Mouse (Mus musculus) liver, embryonic 13.5 days (tissue): ENCODE data around the gene Anks1. TPM values are rescaled to one million over a fixed set of nuclear protein-coding genes. Genes with fewer than 3 reads are reported as not detected.

Experiments used
- ATAC-seq: fragments of 200-750 bp; cut with Nextera tagmentation; 2 replicates; pipeline ENCODE4 v1.8.0; 2017; ENCODE audit warnings: low read depth, mild to moderate bottlenecking, moderate number of reproducible peaks, moderate library complexity
- DNase-seq: peaks from one replicate; pipeline ENCODE4 v3.0.0; 2022
- H3K27ac ChIP-seq: fragments of 300-500 bp; sonication (generic); 2 replicates; pipeline ENCODE4 v1.5.1; 2015; ENCODE audit warnings: moderate library complexity, mild to moderate bottlenecking, inconsistent platforms
- H3K27me3 ChIP-seq: fragments of 300-500 bp; sonication (generic); 2 replicates; pipeline ENCODE4 v1.6.1; 2015; ENCODE audit warnings: mild to moderate bottlenecking, inconsistent platforms
- H3K36me3 ChIP-seq: fragments of 300-500 bp; sonication (generic); 2 replicates; pipeline ENCODE4 v1.6.1; 2015; ENCODE audit warnings: mild to moderate bottlenecking, inconsistent platforms
- H3K4me1 ChIP-seq: fragments of 300-500 bp; sonication (generic); replicated peaks from 2 replicates; pipeline ENCODE4 v1.6.1; 2015; ENCODE audit warnings: inconsistent platforms
- H3K4me2 ChIP-seq: fragments of 300-500 bp; sonication (generic); 2 replicates; pipeline ENCODE4 v1.6.1; 2015; ENCODE audit warnings: inconsistent platforms, mild to moderate bottlenecking, moderate library complexity
- H3K4me3 ChIP-seq: fragments of 300-500 bp; sonication (generic); replicated peaks from 2 replicates; pipeline ENCODE4 v1.5.1; 2015; ENCODE audit warnings: mild to moderate bottlenecking, inconsistent platforms
- H3K9ac ChIP-seq: fragments of 300-500 bp; sonication (generic); 2 replicates; pipeline ENCODE4 v1.6.1; 2015; ENCODE audit warnings: mild to moderate bottlenecking, inconsistent platforms
- H3K9me3 ChIP-seq: fragments of 300-500 bp; sonication (generic); replicated peaks from 2 replicates; pipeline ENCODE4 v1.6.1; 2016; ENCODE audit warnings: inconsistent platforms
- WGBS: fragments of 180-500 bp; shearing (Covaris S2); methylation state at CpG from one replicate; pipeline ENCODE4 v1.1.7; 2015; ENCODE audit not compliant: insufficient replicate concordance; 5-methylcytosine and 5-hydroxymethylcytosine counted together
- polyA plus RNA-seq: library from polyadenylated mRNA; unstranded; fragments of >200 nt; fragmentation: Nextera tagmentation; extraction: Ambion mirVana; gene quantifications from 2 replicates; pipeline ENCODE4 v1.2.1, GENCODE M21; 2015

Anks1 gene
- polyA plus RNA-seq, 1 experiment from 2014 or later = 3.1 TPM

DNA sequence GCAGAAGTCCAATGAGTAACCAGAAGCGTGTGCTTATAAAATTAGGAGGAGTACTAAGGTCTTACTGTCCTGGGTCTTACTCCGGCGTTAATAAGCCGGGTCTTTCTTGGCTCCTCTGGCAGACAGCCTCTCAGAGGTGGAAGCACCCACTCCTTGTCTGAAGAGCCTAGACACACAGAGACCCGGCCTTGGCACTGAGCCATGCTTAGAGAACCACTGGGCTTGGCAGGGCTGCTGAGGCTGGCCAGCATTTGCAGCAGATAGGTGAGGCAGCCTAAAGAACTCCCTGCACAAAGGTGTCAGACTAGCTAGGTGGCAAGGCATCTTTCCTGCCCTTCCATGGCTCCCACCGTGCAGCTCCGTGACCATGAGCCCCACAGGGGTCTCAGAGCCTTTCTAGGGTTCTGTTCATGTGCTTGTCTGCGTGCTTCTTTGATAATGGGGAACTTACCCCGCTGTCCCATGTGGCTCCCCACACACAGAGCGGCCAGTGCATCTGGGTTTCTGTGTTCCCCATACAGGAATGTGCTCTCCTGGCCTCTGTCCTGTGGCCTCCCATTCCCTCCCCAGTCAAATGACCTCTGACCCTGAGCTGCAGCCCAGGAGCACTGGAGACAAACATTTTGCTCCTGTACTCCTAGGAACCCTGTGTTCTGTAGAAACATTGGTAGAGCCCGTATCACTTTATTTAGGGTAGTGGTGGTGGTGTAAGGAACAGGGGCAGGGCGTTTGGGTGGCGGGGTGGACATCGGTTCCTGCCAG is 117.2 kb downstream of the Anks1 start:
- 0 out of 2 replicates have a peak, but pooled peaks cover 6% of the 10 kb centered on the region for H3K36me3 ChIP-seq
- 67% methylated on average over 14 of the region's 14 CpGs for WGBS
- no peak overlapping the region for H3K4me3 ChIP-seq
- no peak overlapping the region for H3K4me2 ChIP-seq
- no peak overlapping the region for H3K9ac ChIP-seq
- ATAC-seq (peak; percentile 30; the same call in 1 of the 2 replicates), DNase-seq (no peak)
- peaks cover 63% of the 10 kb centered on the region for H3K4me1 ChIP-seq
- H3K27ac ChIP-seq = peak overlapping the region; percentile 53
- no peaks in the 10 kb centered on the region for H3K27me3 ChIP-seq
- no peaks in the 10 kb centered on the region for H3K9me3 ChIP-seq

DNA sequence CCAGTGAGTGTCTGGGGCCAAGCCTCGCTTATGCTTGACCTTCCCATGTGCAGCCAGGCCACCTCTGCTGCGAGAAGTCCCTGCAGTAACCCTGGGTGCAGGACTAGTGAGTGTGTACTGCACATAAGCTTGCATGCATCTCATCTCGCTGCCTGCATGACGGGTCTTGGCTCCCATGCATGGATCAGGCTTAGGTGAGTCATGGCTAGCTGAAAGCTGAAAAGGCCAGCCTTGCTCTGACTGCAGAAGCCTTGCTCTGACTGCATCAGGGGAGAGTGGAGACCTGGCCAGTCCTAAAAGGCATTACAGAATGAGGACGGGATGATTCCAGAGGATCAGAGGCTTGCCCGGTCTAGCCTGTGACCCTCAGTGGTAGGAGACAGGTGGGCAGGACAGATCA is 118.1 kb downstream of the Anks1 start:
- Histone ChIP-seq H3K4me2 (no peak overlapping the region), H3K36me3 (0 out of 2 replicates have a peak, but pooled peaks cover 6% of the 10 kb centered on the region), H3K27ac (peak overlapping the region; percentile 9), H3K9ac (no peak overlapping the region), H3K4me1 (peaks cover 72% of the 10 kb centered on the region), H3K9me3 (no peaks in the 10 kb centered on the region), H3K4me3 (no peak overlapping the region), H3K27me3 (no peaks in the 10 kb centered on the region)
- DNase-seq = no peak
- ATAC-seq = no peak
- WGBS = 82% methylated on average over 6 of the region's 6 CpGs

GRCm38 (mm10) chr17:28028236-28028635 is 119.1 kb downstream of the Anks1 start:
- peaks cover 72% of the 10 kb centered on the region for H3K4me1 ChIP-seq
- H3K27me3 ChIP-seq = no peaks in the 10 kb centered on the region
- H3K9me3 ChIP-seq = no peaks in the 10 kb centered on the region
- no peak overlapping the region for H3K27ac ChIP-seq
- DNase-seq (no peak), ATAC-seq (no peak)
- no peak overlapping the region for H3K9ac ChIP-seq
- H3K4me2 ChIP-seq = no peak overlapping the region
- WGBS = 70% methylated on average over 10 of the region's 10 CpGs
- H3K4me3 ChIP-seq = no peak overlapping the region
- 0 out of 2 replicates have a peak, but pooled peaks cover 6% of the 10 kb centered on the region for H3K36me3 ChIP-seq

DNA sequence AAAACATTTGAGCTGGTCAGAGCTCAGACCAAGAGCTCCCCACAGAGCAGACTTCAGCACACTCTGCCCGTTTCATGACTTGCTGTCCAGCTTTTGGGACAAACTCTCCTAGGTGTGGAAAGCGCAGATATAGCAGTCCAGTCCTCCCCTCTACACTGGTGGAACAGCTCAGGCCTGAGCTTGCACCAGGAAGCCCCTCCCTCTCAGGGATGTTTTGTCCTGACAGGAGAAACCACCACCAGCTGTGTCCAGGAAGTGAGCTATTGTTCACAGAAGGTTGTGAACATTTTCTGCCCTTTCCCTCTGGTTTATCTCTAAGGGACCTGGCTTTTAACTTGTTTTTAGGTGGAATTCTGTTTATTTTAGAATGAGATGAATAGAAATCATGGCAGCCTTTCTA is 120.2 kb downstream of the Anks1 start:
- WGBS = 32% methylated on average over 2 of the region's 2 CpGs

DNA sequence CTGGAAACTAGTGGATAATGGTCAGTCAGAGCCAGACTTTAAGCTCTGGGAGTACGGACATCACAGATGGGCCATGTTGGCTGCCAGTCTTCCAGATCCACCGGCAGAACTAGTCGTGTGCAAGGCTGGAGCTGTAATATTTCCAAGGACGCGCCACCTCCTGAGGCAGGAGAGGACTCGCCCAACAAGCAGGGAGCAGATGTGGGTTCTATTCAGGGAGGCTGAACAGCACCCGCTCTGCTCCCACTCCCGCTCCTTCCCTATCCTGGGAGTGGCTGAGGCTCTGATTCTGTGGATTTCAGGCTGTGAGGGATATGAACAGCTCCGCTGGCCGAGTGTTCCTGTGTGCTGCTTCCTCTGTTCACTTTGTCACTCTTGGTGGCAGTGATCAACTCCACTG is 121.3 kb downstream of the Anks1 start:
- Histone ChIP-seq H3K9me3 (no peaks in the 10 kb centered on the region), H3K36me3 (0 out of 2 replicates have a peak, but pooled peaks cover 6% of the 10 kb centered on the region), H3K27ac (no peak overlapping the region; the same call in 1 of the 2 replicates), H3K4me2 (no peak overlapping the region), H3K4me3 (no peak overlapping the region), H3K27me3 (no peaks in the 10 kb centered on the region), H3K4me1 (peaks cover 60% of the 10 kb centered on the region), H3K9ac (no peak overlapping the region)
- 79% methylated on average over 10 of the region's 10 CpGs for WGBS
- no peak for DNase-seq
- no peak for ATAC-seq

More for the DNA sequence above, 120.2 kb downstream of the Anks1 start:
- H3K4me1 ChIP-seq = peaks cover 71% of the 10 kb centered on the region
- H3K4me3 ChIP-seq = no peak overlapping the region
- no peak for DNase-seq
- H3K36me3 ChIP-seq = 0 out of 2 replicates have a peak, but pooled peaks cover 6% of the 10 kb centered on the region
- H3K9me3 ChIP-seq = no peaks in the 10 kb centered on the region
- no peak overlapping the region for H3K4me2 ChIP-seq
- H3K27ac ChIP-seq = peak overlapping the region; percentile 50
- ATAC-seq = no peak
- no peaks in the 10 kb centered on the region for H3K27me3 ChIP-seq
- peak overlapping the region; percentile 9; the same call in 1 of the 2 replicates for H3K9ac ChIP-seq

GRCm38 (mm10) chr17:28031281-28031941 is 122.3 kb downstream of the Anks1 start:
- peak; percentile 56; the same call in 1 of the 2 replicates for ATAC-seq
- peaks cover 50% of the 10 kb centered on the region for H3K4me1 ChIP-seq

GRCm38 (mm10) chr17:28032219-28032618 is 123.1 kb downstream of the Anks1 start:
- ATAC-seq (no peak), DNase-seq (no peak)
- Histone ChIP-seq H3K27ac (no peak overlapping the region), H3K4me2 (no peak overlapping the region), H3K4me1 (peaks cover 42% of the 10 kb centered on the region), H3K36me3 (0 out of 2 replicates have a peak, but pooled peaks cover 6% of the 10 kb centered on the region), H3K4me3 (no peak overlapping the region), H3K27me3 (no peaks in the 10 kb centered on the region), H3K9ac (no peak overlapping the region), H3K9me3 (no peaks in the 10 kb centered on the region)
- WGBS = 81% methylated on average over 10 of the region's 10 CpGs

More at GRCm38 (mm10) chr17:28031281-28031941, 122.3 kb downstream of the Anks1 start:
- DNase-seq = no peak
- Histone ChIP-seq H3K36me3 (0 out of 2 replicates have a peak, but pooled peaks cover 6% of the 10 kb centered on the region), H3K9me3 (no peaks in the 10 kb centered on the region), H3K4me2 (no peak overlapping the region), H3K4me3 (no peak overlapping the region), H3K27me3 (no peaks in the 10 kb centered on the region), H3K9ac (no peak overlapping the region), H3K27ac (no peak overlapping the region)
- WGBS = 28% methylated on average over 9 of the region's 9 CpGs

GRCm38 (mm10) chr17:28033046-28033580 is 124.0 kb downstream of the Anks1 start:
- Histone ChIP-seq H3K27me3 (no peaks in the 10 kb centered on the region), H3K36me3 (0 out of 2 replicates have a peak, but pooled peaks cover 3% of the 10 kb centered on the region), H3K9me3 (no peaks in the 10 kb centered on the region), H3K27ac (no peak overlapping the region), H3K4me3 (no peak overlapping the region), H3K9ac (no peak overlapping the region), H3K4me2 (no peak overlapping the region), H3K4me1 (peaks cover 38% of the 10 kb centered on the region)
- WGBS = 72% methylated on average over 3 of the region's 3 CpGs
- ATAC-seq (no peak), DNase-seq (no peak)

GRCm38 (mm10) chr17:28034986-28035385 is 125.9 kb downstream of the Anks1 start:
- Histone ChIP-seq H3K27ac (no peak overlapping the region), H3K9ac (no peak overlapping the region), H3K36me3 (peaks cover 14% of the 10 kb centered on the region; the same call in 1 of the 2 replicates), H3K9me3 (no peaks in the 10 kb centered on the region), H3K4me2 (no peak overlapping the region), H3K4me3 (no peak overlapping the region), H3K4me1 (peaks cover 22% of the 10 kb centered on the region), H3K27me3 (no peaks in the 10 kb centered on the region)
- no peak for ATAC-seq
- WGBS = 73% methylated on average over 8 of the region's 8 CpGs
- DNase-seq = no peak

DNA sequence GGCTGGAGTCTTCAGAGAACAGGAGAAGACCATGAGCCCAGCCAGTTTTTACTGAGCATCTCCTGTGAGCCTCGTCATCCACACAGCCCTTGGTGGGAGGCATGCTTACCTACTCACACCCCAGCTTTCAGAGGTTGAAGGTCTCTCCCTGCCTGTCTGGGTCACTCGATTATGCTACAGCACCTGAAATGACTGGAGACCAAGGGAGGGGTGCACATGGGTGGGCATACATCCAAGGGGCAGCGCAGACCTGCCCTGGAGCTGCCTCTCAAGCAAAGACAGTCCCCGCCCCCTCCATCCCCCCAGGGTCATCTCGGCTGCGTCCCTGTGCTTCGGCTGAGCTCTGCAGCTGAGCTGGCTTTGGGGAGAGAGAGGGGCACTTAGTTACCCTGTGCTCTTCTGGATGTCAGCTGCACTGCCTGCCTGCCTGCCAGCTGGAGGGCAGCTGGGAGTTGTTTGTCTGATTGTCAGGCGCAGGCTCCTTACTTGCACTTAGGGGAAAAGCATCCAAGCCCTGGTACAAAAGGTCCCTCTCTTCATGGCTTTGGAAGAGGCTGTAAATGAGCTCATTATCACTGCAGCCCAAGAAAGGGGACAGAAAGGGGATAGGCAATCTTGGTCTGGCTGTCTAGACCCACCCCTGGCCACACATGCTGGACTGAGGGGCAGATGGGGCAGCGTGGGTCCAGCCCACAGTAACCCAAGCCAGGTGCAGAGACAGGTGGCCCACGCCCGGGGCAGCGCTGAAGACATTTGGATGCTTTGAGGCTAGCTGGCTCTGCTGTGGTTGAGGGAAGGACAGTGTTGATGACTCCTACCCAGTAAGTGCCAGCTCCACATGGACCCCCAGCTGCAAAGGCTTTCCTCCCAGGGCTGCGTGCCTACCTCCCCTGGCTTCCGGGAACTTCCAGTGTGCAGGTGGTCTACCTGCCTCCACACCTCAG is 128.0 kb downstream of the Anks1 start:
- Histone ChIP-seq H3K27ac (no peak overlapping the region), H3K9me3 (no peaks in the 10 kb centered on the region), H3K27me3 (no peaks in the 10 kb centered on the region), H3K4me3 (no peak overlapping the region), H3K36me3 (peaks cover 18% of the 10 kb centered on the region; the same call in 1 of the 2 replicates), H3K4me2 (no peak overlapping the region), H3K4me1 (peaks cover under 1% of the 10 kb centered on the region), H3K9ac (no peak overlapping the region)
- ATAC-seq (no peak), DNase-seq (no peak)
- 78% methylated on average over 14 of the region's 14 CpGs for WGBS
